In genomic region chr11:50376156-50376790, GRCm38 (mm10) we compare ENCODE assay signal across 8 mouse cellular contexts. TPM values are rescaled to one million over a fixed set of nuclear protein-coding genes. Genes with fewer than 3 reads are reported as not detected.
A peak's percentile ranks its signal among the peaks of the same experiment; 100 is the strongest.
DNase-seq lines count a peak whose midpoint lies in the region; ATAC-seq and TF ChIP-seq lines count a peak whose summit lies in the region.

No protein-coding gene starts in this region.

- 42% methylated on average over 10 of the region's 10 CpGs for WGBS in kidney, adult 2 months
- 27% methylated on average over 10 of the region's 10 CpGs for WGBS in intestine, embryonic 14.5 days
- 26% methylated on average over 10 of the region's 10 CpGs for WGBS in neural tube, embryonic 11.5 days

- no peak for TF ChIP-seq POLR2A in kidney, adult 2 months (IDR thresholded peaks at IDR 0.05; ENCODE audit: low read depth, low read length)
- TF ChIP-seq POLR2A in brain, embryonic 14.5 days (IDR thresholded peaks at IDR 0.05; ENCODE audit: borderline replicate concordance, extremely low read depth, insufficient read depth, insufficient read length, poor library complexity, severe bottlenecking) = no peak

- H3K4me1 ChIP-seq in kidney, adult 2 months (ENCODE audit: control insufficient read depth, insufficient read depth, low read length) = peaks cover 8% of the 10 kb centered on the region; the same call in 1 of the 2 replicates
- peaks cover 18% of the 10 kb centered on the region for H3K4me1 ChIP-seq in intestine, embryonic 14.5 days (replicated peaks; ENCODE audit: control insufficient read depth, insufficient read depth, low read length)
- peaks cover 11% of the 10 kb centered on the region for H3K4me1 ChIP-seq in neural tube, embryonic 11.5 days (ENCODE audit: control insufficient read depth, insufficient read depth, low read length)

- ATAC-seq in intestine, embryonic 14.5 days (replicated peaks; ENCODE audit: low FRiP score, low TSS enrichment, low read depth) = no peak
- ATAC-seq in neural tube, embryonic 11.5 days (ENCODE audit: insufficient read depth, low FRiP score, low TSS enrichment) = no peak

- H3K36me3 ChIP-seq in kidney, adult 2 months (ENCODE audit: control insufficient read depth, insufficient read depth, low read length) = peaks cover 6% of the 10 kb centered on the region; the same call in 1 of the 2 replicates
- H3K36me3 ChIP-seq in intestine, embryonic 14.5 days (ENCODE audit: control insufficient read depth, insufficient read depth, low read length) = peaks cover 20% of the 10 kb centered on the region
- peaks cover 4% of the 10 kb centered on the region for H3K36me3 ChIP-seq in neural tube, embryonic 11.5 days (ENCODE audit: control insufficient read depth, insufficient read depth, low read length)

- H3K4me3 ChIP-seq in kidney, adult 2 months (ENCODE audit: insufficient read depth, low read depth, low read length) = peak overlapping the region; percentile 71; the same call in 1 of the 2 replicates
- peak overlapping the region; percentile 68 for H3K4me3 ChIP-seq in intestine, embryonic 14.5 days (ENCODE audit: low read depth, low read length)
- H3K4me3 ChIP-seq in neural tube, embryonic 11.5 days (ENCODE audit: low read depth, low read length) = peak overlapping the region; percentile 89

- H3K9ac ChIP-seq in intestine, embryonic 14.5 days (ENCODE audit: low read length) = peak overlapping the region; percentile 79
- H3K9ac ChIP-seq in neural tube, embryonic 11.5 days (ENCODE audit: low read length) = peak overlapping the region; percentile 84

- no peaks in the 10 kb centered on the region for H3K27me3 ChIP-seq in kidney, adult 2 months (replicated peaks; ENCODE audit: control insufficient read depth, insufficient read depth, low read length)
- no peaks in the 10 kb centered on the region for H3K27me3 ChIP-seq in intestine, embryonic 14.5 days (replicated peaks; ENCODE audit: control insufficient read depth, insufficient read depth, low read length)
- H3K27me3 ChIP-seq in neural tube, embryonic 11.5 days (ENCODE audit: control insufficient read depth, insufficient read depth, low read length) = no peaks in the 10 kb centered on the region

- H3K4me2 ChIP-seq in intestine, embryonic 14.5 days (ENCODE audit: low read length) = peak overlapping the region; percentile 91
- peak overlapping the region; percentile 62 for H3K4me2 ChIP-seq in neural tube, embryonic 11.5 days (ENCODE audit: low read depth)

- H3K9me3 ChIP-seq in intestine, embryonic 14.5 days (ENCODE audit: control insufficient read depth, low read length) = no peaks in the 10 kb centered on the region
- H3K9me3 ChIP-seq in neural tube, embryonic 11.5 days (ENCODE audit: control insufficient read depth, low read length) = no peaks in the 10 kb centered on the region

- TF ChIP-seq CTCF in kidney, adult 2 months (conservative IDR thresholded peaks at IDR 0.05; ENCODE audit: insufficient read depth, insufficient read length, low read depth, low read length) = no peak
- TF ChIP-seq CTCF in brain, embryonic 14.5 days (IDR thresholded peaks at IDR 0.05; ENCODE audit: borderline replicate concordance, extremely low read depth, insufficient read depth, insufficient read length) = no peak

- H3K27ac ChIP-seq in kidney, adult 2 months (ENCODE audit: insufficient read depth, low read depth, low read length) = peak overlapping the region; percentile 96; the same call in 1 of the 2 replicates
- H3K27ac ChIP-seq in intestine, embryonic 14.5 days (ENCODE audit: low read depth) = peak overlapping the region; percentile 99
- 0 out of 2 replicates have a peak overlapping the region, but pooled peaks have one; percentile 94 for H3K27ac ChIP-seq in neural tube, embryonic 11.5 days (ENCODE audit: low read depth, low read length)

- no peak for DNase-seq in kidney, adult 2 months
- no peak for DNase-seq in kidney, postnatal 14 days
- peak; percentile 19 for DNase-seq in brain, embryonic 14.5 days (ENCODE audit: low read depth)
- DNase-seq in intestine, embryonic 14.5 days (ENCODE audit: low spot score) = no peak
- DNase-seq in neural tube, embryonic 11.5 days (ENCODE audit: low spot score) = no peak
- DNase-seq in urinary bladder, postnatal 4 days (ENCODE audit: low spot score in 2 of 2) = no peak
- no peak for DNase-seq in gastrocnemius, postnatal 25 days
- DNase-seq in Muller cell, postnatal 12 days (ENCODE audit: inconsistent ontology term) = no peak

RNA-seq across cellular contexts. Expression of gene Hnrnph1, which starts 0.5 kb away (rescaled TPM):
- 40.2 and 65.0 TPM in 2 replicates for polyA plus RNA-seq in kidney, adult 2 months (2012; rRNA removed)
- polyA plus RNA-seq in brain, embryonic 14.5 days (2012; rRNA removed) = 694 and 702 TPM in 2 replicates
- 411 and 475 TPM in 2 replicates for polyA plus RNA-seq in intestine, embryonic 14.5 days (2014; fragmentation: Nextera tagmentation; extraction: Ambion mirVana)
- polyA plus RNA-seq in neural tube, embryonic 11.5 days (2014; fragmentation: Nextera tagmentation; extraction: Ambion mirVana) = 840 and 876 TPM in 2 replicates
- 10 to 100 TPM; 79.5 to 83.6 TPM for total RNA-seq in gastrocnemius, postnatal 25 days (2021)

RNA-seq across cellular contexts. Expression of gene Cby3, which starts 22.0 kb away (rescaled TPM):
- 1.3 TPM in 2 replicates for polyA plus RNA-seq in kidney, adult 2 months (2012; rRNA removed)
- 0.52 and 0.62 TPM in 2 replicates for polyA plus RNA-seq in brain, embryonic 14.5 days (2012; rRNA removed)
- polyA plus RNA-seq in intestine, embryonic 14.5 days (2014; fragmentation: Nextera tagmentation; extraction: Ambion mirVana) = 0.27 TPM in 2 replicates
- polyA plus RNA-seq in neural tube, embryonic 11.5 days (2014; fragmentation: Nextera tagmentation; extraction: Ambion mirVana) = not detected in 2 replicates
- total RNA-seq in gastrocnemius, postnatal 25 days (2021) = not detected

RNA-seq across cellular contexts. Expression of gene Canx, which starts 50.8 kb away (rescaled TPM):
- 84.1 and 118 TPM in 2 replicates for polyA plus RNA-seq in kidney, adult 2 months (2012; rRNA removed)
- 111 and 173 TPM in 2 replicates for polyA plus RNA-seq in brain, embryonic 14.5 days (2012; rRNA removed)
- 246 and 259 TPM in 2 replicates for polyA plus RNA-seq in intestine, embryonic 14.5 days (2014; fragmentation: Nextera tagmentation; extraction: Ambion mirVana)
- 240 and 252 TPM in 2 replicates for polyA plus RNA-seq in neural tube, embryonic 11.5 days (2014; fragmentation: Nextera tagmentation; extraction: Ambion mirVana)
- 100 to 1,000 TPM in 1 of 2 experiments, 10 to 100 TPM in 1; 98.6 to 108 TPM for total RNA-seq in gastrocnemius, postnatal 25 days (2021)

RNA-seq across cellular contexts. Expression of gene Rufy1, which starts 54.7 kb away (rescaled TPM):
- 27.7 and 30.4 TPM in 2 replicates for polyA plus RNA-seq in kidney, adult 2 months (2012; rRNA removed)
- 20.8 and 23.0 TPM in 2 replicates for polyA plus RNA-seq in brain, embryonic 14.5 days (2012; rRNA removed)
- polyA plus RNA-seq in intestine, embryonic 14.5 days (2014; fragmentation: Nextera tagmentation; extraction: Ambion mirVana) = 21.6 and 24.8 TPM in 2 replicates
- polyA plus RNA-seq in neural tube, embryonic 11.5 days (2014; fragmentation: Nextera tagmentation; extraction: Ambion mirVana) = 26.0 and 28.0 TPM in 2 replicates
- total RNA-seq in gastrocnemius, postnatal 25 days (2021) = 10 to 100 TPM; 17.9 to 21.6 TPM
